Mouse (Mus musculus): ENCODE results near the gene Fam98b.

GRCm38 (mm10) chr2:117230261-117230660, 19.3 kb upstream of the Fam98b start:
- TF ChIP-seq CTCF (IDR thresholded peaks at IDR 0.05; ENCODE audit: extremely low read depth, insufficient read length, insufficient replicate concordance, low read depth, low read length) (no peak), POLR2A (IDR thresholded peaks at IDR 0.05; ENCODE audit: low read depth, low read length) (no peak)

Data from small intestine, adult 2 months (tissue).